Mouse (Mus musculus) CD4-positive naive resting alpha-beta T cell, adult 57 days (primary cell): ENCODE measurements around the gene Gprc5d. TPM values are rescaled to one million over a fixed set of nuclear protein-coding genes. Genes with fewer than 3 reads are reported as not detected.

ENCODE experiments used
- total RNA-seq: library from RNA; stranded (reverse); gene quantifications from one replicate; pipeline ENCODE4 v1.2.4, GENCODE M21; 2023

Gene Gprc5d
- total RNA-seq, result not detected

DNA sequence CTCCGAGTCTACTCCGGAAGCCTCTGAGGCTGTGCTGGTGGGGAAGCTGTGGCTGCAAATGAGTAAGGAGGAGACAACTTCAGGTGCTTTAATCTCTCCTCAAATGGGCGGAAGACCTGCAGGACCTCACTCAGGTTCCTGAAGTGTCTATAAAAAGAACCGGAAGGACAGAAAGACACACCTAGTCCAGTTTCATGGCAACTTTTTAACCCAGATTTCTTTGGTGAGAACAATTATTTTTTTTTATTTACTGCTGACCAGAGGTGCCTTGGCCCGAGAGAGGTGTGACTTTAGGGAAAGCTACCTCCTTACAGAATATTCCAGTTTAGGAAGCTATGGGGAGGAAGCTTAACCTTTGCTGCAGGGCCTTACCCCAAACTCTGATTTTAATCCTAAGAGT lies at the start of gene Gprc5d:
Gene Gprc5d, minus strand, starts transcription at position 101 of the 400 bp plus-strand sequence.

DNA sequence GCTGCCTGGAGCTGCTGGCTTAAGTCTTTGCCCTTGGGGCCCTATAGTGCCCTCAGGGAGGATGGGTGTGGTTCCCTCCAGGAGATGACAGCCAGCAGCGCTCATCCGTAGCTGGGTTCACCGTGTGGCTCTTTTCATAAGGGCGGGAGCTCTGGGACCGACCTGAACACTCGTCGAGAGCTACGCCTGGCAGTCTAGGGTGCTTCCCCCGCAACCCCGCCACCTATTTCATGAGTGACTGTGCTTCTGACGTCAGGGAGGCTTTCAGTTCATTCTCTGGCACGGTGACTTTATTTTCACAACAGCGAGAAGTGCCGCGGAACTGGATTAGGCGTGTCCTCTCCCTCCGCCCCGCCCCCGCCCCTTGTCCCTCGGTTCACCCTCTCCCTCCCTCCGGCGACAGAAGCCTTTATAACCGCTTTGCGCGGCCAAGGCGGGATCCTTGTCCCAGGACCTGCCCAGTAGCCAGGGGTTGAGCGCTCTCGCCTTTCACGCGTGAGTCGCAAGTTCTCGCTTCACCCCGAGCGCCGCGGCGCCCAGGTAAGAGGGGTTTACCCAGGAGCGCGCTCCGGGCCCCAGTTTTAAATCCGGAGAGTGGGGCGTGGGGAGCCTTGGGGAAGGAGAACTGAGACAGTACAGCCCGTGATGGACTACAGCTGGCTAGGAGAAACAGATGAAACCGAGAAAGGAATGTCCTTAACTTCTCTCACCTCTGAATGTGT lies 52.7 kb downstream of the Gprc5d start, which contains the start of gene Gprc5a:
Gene Gprc5a, plus strand, starts transcription at position 416 of the 722 bp plus-strand sequence.

Other genes with a start within 250 kb of the Gprc5d start
- 17.3 TPM for gene Gpr19, start 219.7 kb downstream of the Gprc5d start, total RNA-seq
- gene Cdkn1b, start 197.9 kb downstream of the Gprc5d start, total RNA-seq, result 215 TPM
- gene Apold1, start 136.6 kb downstream of the Gprc5d start, total RNA-seq, result 0.33 TPM
- gene Ddx47, start 106.7 kb downstream of the Gprc5d start, total RNA-seq, result 152 TPM
- 0.35 TPM for gene Gprc5a, start 52.6 kb downstream of the Gprc5d start, total RNA-seq
- gene Fam234b, start 79.7 kb upstream of the Gprc5d start, total RNA-seq, result 32.8 TPM
- gene Hebp1, start 79.7 kb upstream of the Gprc5d start, total RNA-seq, result 23.9 TPM
- gene Gsg1, start 136.1 kb upstream of the Gprc5d start, total RNA-seq, result not detected
- gene Pbp2, start 192.1 kb upstream of the Gprc5d start, total RNA-seq, result not detected
- gene Emp1, start 244.3 kb upstream of the Gprc5d start, total RNA-seq, result 29.9 TPM